Mouse (Mus musculus) embryonic fibroblast, embryonic 13.5 days (primary cell): ENCODE data around the gene 6820408C15Rik.

Source experiments
- CTCF ChIP-seq: IDR thresholded peaks from 2 replicates; pipeline ENCODE4 v1.5.1; 2011; ENCODE audit warnings: mild to moderate bottlenecking, control low read depth, low read length, moderate library complexity, borderline replicate concordance; ENCODE audit not compliant: insufficient read depth
- POLR2A ChIP-seq: IDR thresholded peaks from 2 replicates; pipeline ENCODE4 v1.6.1; 2011; ENCODE audit warnings: low read depth, mild to moderate bottlenecking, control low read depth, low read length, moderate library complexity

DNA sequence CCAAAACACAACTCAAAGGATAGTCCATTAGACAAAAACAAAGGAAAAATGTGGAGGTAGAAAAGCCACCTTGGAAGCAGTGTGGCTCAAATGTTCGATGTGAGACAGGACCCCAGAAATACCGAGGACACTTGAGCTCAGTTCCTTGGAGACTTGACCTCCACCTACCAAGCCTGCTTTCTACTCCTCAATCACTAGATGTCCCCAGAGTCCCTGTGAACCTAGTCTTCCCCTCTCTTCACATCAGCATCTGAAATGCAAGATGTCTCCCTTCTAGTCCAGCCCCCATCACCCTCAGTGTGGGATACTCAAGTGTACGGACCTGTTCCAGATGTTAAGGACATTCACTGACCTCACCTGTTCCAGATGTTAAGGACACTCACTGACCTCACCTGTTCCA, 22.6 kb upstream of the 6820408C15Rik start:
- TF ChIP-seq POLR2A (no peak; the same call in 1 of the 2 replicates), CTCF (peak; percentile 34; the same call in 1 of the 2 replicates)
